Mouse (Mus musculus) heart, embryonic 11.5 days (tissue): Measurements from ENCODE around the gene Anxa3. TPM values are rescaled to one million over a fixed set of nuclear protein-coding genes. Genes with fewer than 3 reads are reported as not detected.
A peak's percentile ranks its signal among the peaks of the same experiment; 100 is the strongest.

Experiments
- ATAC-seq: fragments of 200-750 bp; cut with Nextera tagmentation; replicated peaks from 2 replicates; pipeline ENCODE4 v1.8.0; 2017; ENCODE audit warnings: moderate library complexity; ENCODE audit not compliant: insufficient number of reproducible peaks, low FRiP score, low TSS enrichment
- H3K27ac ChIP-seq: fragments of 300-500 bp; sonication (generic); 2 replicates; pipeline ENCODE4 v1.5.1; 2014; ENCODE audit warnings: mild to moderate bottlenecking, low read depth, low read length
- H3K27me3 ChIP-seq: fragments of 300-500 bp; sonication (generic); 2 replicates; pipeline ENCODE4 v1.6.1; 2014; ENCODE audit warnings: mild to moderate bottlenecking, low read length, mixed read lengths; ENCODE audit not compliant: control insufficient read depth, insufficient read depth
- H3K36me3 ChIP-seq: fragments of 300-500 bp; sonication (generic); 2 replicates; pipeline ENCODE4 v1.6.1; 2014; ENCODE audit warnings: mild to moderate bottlenecking, low read length, moderate library complexity, mixed read lengths; ENCODE audit not compliant: control insufficient read depth, insufficient read depth
- H3K4me1 ChIP-seq: fragments of 300-500 bp; sonication (generic); 2 replicates; pipeline ENCODE4 v1.6.1; 2014; ENCODE audit warnings: low read length; ENCODE audit not compliant: control insufficient read depth, insufficient read depth
- H3K4me2 ChIP-seq: fragments of 300-500 bp; sonication (generic); 2 replicates; pipeline ENCODE4 v1.6.1; 2014; ENCODE audit warnings: mild to moderate bottlenecking, moderate library complexity
- H3K4me3 ChIP-seq: fragments of 300-500 bp; sonication (generic); 2 replicates; pipeline ENCODE4 v1.5.1; 2014; ENCODE audit warnings: low read depth, low read length
- H3K9ac ChIP-seq: fragments of 300-500 bp; sonication (generic); 2 replicates; pipeline ENCODE4 v1.6.1; 2014; ENCODE audit warnings: mild to moderate bottlenecking, low read depth, low read length, moderate library complexity
- H3K9me3 ChIP-seq: fragments of 300-500 bp; sonication (generic); replicated peaks from 2 replicates; pipeline ENCODE4 v1.6.1; 2016; ENCODE audit warnings: low read length; ENCODE audit not compliant: control insufficient read depth
- WGBS: fragments of 180-500 bp; shearing (Covaris S2); extraction: QIAGEN DNeasy Blood & Tissue Kit; methylation state at CpG from one replicate; pipeline ENCODE4 v1.1.7; 2014; ENCODE audit not compliant: insufficient replicate concordance; 5-methylcytosine and 5-hydroxymethylcytosine counted together
- polyA plus RNA-seq: library from polyadenylated mRNA; unstranded; fragments of >200 nt; fragmentation: Nextera tagmentation; extraction: Ambion mirVana; gene quantifications from 2 replicates; pipeline ENCODE4 v1.2.1, GENCODE M21; 2014

Anxa3 gene
- polyA plus RNA-seq, 1 experiment from 2014 or later, result 62.9 TPM

DNA sequence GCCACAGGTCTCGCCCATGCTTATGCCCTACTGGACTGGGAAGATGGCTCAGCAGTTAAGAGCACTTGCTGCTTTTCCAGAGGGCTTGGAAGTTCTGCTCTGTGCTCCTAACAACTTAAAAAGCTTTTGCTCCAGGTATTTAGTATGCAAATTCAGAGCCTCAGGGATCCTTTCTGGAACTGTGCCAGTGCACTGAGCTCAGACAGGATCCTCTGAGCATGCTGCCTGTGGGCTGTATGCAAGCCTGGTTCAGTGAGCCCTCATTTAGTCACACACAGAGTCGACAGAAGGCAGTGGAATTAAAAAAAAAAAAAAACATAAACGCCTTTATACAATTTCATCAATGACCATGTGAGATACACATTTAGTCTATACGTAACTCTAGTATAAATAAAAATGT lies 17.5 kb downstream of the Anxa3 start:
- Histone ChIP-seq H3K4me2 (no peak overlapping the region), H3K36me3 (no peaks in the 10 kb centered on the region), H3K4me1 (no peaks in the 10 kb centered on the region), H3K27ac (no peak overlapping the region), H3K4me3 (no peak overlapping the region), H3K27me3 (no peaks in the 10 kb centered on the region), H3K9me3 (no peaks in the 10 kb centered on the region), H3K9ac (no peak overlapping the region)
- ATAC-seq, result no peak
- 73% methylated on average over 4 of the region's 4 CpGs for WGBS

- H3K4me2 ChIP-seq, result no peak overlapping the region
- no peak for ATAC-seq
- H3K4me3 ChIP-seq, result no peak overlapping the region
- no peaks in the 10 kb centered on the region for H3K36me3 ChIP-seq
- H3K27ac ChIP-seq, result no peak overlapping the region
- H3K9me3 ChIP-seq, result no peaks in the 10 kb centered on the region
- no peaks in the 10 kb centered on the region for H3K4me1 ChIP-seq
- no peak overlapping the region for H3K9ac ChIP-seq
- WGBS, result 83% methylated on average over 13 of the region's 13 CpGs
- no peaks in the 10 kb centered on the region for H3K27me3 ChIP-seq
These were observed 31.7 kb downstream of the Anxa3 start for GRCm38 (mm10) chr5:96824769-96825327.

DNA sequence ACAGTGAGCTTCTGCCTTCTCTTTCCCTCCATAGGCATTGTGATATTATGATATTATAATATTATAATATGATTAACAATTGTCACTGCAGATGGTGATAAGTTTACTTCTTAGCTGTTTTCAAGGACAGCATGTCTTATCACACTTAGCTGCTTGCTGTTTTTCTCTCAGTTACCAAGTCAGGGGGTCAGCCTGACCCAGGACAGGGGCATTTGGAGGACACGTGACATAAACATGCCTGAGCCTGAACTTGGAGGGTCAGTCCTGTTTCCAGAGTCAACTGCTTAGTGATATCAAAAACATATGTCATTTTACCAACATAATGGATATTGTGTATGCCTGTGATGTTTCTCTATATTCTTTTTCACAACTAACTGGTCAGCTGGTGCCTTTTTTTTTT lies 34.0 kb downstream of the Anxa3 start:
- Histone ChIP-seq H3K4me3 (no peak overlapping the region), H3K9ac (no peak overlapping the region), H3K36me3 (no peaks in the 10 kb centered on the region), H3K9me3 (no peaks in the 10 kb centered on the region), H3K4me1 (no peaks in the 10 kb centered on the region), H3K27ac (no peak overlapping the region), H3K27me3 (no peaks in the 10 kb centered on the region), H3K4me2 (no peak overlapping the region)
- ATAC-seq, result no peak
- 72% methylated on average over 1 of the region's 1 CpGs for WGBS

DNA sequence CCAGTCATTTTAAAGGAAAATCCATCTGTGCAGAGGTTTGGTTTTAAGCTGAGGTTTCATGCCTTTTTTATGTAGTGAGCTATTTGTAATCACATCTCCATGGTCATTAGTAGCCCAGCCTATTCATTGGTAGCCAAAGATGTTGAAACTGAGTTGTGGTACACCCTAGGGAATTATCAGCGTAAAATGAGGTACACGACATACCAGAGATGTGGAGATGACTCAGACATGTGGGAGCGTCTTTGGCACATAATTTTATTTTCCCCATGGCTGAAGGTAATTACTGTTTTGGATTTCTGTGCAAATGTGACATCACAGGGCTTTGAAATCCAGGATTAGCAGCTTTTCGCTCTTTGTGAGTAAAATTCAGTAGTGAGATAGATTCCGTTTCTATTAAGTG lies 41.2 kb downstream of the Anxa3 start:
- ATAC-seq, result no peak
- Histone ChIP-seq H3K4me1 (no peaks in the 10 kb centered on the region), H3K27ac (no peak overlapping the region), H3K9ac (no peak overlapping the region), H3K9me3 (no peaks in the 10 kb centered on the region), H3K4me3 (no peak overlapping the region), H3K4me2 (no peak overlapping the region), H3K36me3 (no peaks in the 10 kb centered on the region), H3K27me3 (no peaks in the 10 kb centered on the region)
- WGBS, result 80% methylated on average over 5 of the region's 5 CpGs

DNA sequence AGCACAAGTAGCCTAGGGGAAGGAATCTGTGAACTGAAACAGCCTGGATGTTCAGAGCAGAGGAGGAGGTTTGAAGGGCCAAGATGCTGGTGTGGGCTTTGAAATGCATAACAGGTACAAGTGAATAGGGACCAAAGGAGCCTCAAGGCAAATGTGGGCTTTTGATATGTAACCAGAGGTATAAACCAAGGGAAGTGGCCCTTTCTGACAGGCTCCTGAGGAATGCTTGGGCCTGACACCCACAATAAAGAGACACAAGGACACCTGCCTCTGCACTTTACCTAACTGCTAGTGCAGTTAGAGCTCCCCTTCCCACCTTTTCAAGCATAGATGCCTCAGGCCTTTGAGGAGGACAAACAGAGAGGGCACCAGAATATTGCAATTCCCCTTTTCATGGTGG lies 54.8 kb downstream of the Anxa3 start:
- no peak overlapping the region for H3K9ac ChIP-seq
- H3K36me3 ChIP-seq, result no peaks in the 10 kb centered on the region
- H3K4me1 ChIP-seq, result peaks cover 12% of the 10 kb centered on the region
- H3K27ac ChIP-seq, result no peak overlapping the region
- ATAC-seq, result no peak
- no peak overlapping the region for H3K4me3 ChIP-seq
- no peaks in the 10 kb centered on the region for H3K27me3 ChIP-seq
- H3K9me3 ChIP-seq, result no peaks in the 10 kb centered on the region
- no peak overlapping the region for H3K4me2 ChIP-seq

- Histone ChIP-seq H3K27ac (no peak overlapping the region), H3K4me2 (no peak overlapping the region), H3K4me1 (peaks cover 12% of the 10 kb centered on the region), H3K9me3 (no peaks in the 10 kb centered on the region), H3K36me3 (no peaks in the 10 kb centered on the region), H3K9ac (no peak overlapping the region), H3K4me3 (no peak overlapping the region), H3K27me3 (no peaks in the 10 kb centered on the region)
- peak; percentile 35; the same call in 1 of the 2 replicates for ATAC-seq
- WGBS, result 13% methylated on average over 3 of the region's 3 CpGs
These were observed 55.2 kb downstream of the Anxa3 start for GRCm38 (mm10) chr5:96848386-96848785.

DNA sequence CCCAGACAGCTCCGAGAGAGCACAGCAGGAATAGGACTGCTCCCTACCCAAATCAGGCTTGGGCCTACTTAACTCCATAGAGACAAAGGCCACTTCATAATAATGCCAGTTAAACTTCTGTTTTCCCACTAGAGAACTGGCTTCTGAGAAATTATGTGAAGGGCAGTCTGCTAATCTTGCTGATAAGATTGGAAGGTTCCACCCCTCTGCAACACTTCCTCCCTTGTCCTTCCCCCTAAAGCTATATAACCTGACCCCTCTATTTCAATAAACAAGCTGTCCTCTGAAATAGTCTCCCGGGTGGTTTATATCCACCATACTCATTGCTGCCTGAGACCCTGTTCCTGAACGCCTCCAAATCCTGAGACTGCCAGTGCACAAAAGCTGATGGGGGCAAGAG lies 56.1 kb downstream of the Anxa3 start:
- no peak for ATAC-seq
- 47% methylated on average over 3 of the region's 3 CpGs for WGBS

GRCm38 (mm10) chr5:96853451-96853850 lies 60.3 kb downstream of the Anxa3 start:
- Histone ChIP-seq H3K4me1 (peaks cover 6% of the 10 kb centered on the region), H3K9me3 (no peaks in the 10 kb centered on the region), H3K36me3 (no peaks in the 10 kb centered on the region), H3K4me3 (no peak overlapping the region), H3K27ac (no peak overlapping the region), H3K9ac (no peak overlapping the region), H3K27me3 (no peaks in the 10 kb centered on the region), H3K4me2 (no peak overlapping the region)
- ATAC-seq, result no peak
- 77% methylated on average over 3 of the region's 3 CpGs for WGBS

More for the DNA sequence above, 56.1 kb downstream of the Anxa3 start:
- Histone ChIP-seq H3K36me3 (no peaks in the 10 kb centered on the region), H3K4me3 (no peak overlapping the region), H3K9ac (no peak overlapping the region), H3K9me3 (no peaks in the 10 kb centered on the region), H3K27me3 (no peaks in the 10 kb centered on the region), H3K4me2 (no peak overlapping the region), H3K4me1 (peaks cover 12% of the 10 kb centered on the region), H3K27ac (no peak overlapping the region)

DNA sequence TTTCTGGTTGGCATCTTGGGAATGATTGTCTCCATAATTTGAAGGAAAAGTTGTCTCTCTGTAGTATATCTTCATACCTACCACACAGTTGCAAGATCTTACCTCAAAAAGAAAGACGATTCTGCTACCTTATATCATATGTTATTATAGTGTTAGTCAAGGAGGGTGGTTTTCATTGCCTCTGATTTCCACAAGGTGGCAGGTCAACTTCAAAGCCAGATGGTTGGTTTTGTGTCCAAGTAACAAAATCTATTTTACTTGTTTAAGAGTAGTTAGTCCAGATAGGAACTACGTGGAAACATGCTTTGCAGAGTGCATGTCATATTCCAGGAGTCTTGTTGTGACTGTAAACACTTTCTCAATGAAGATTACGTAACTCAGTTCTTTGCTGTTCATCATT lies 61.2 kb downstream of the Anxa3 start:
- Histone ChIP-seq H3K9me3 (no peaks in the 10 kb centered on the region), H3K27me3 (no peaks in the 10 kb centered on the region), H3K4me2 (no peak overlapping the region), H3K4me3 (no peak overlapping the region), H3K27ac (no peak overlapping the region), H3K36me3 (no peaks in the 10 kb centered on the region), H3K9ac (no peak overlapping the region), H3K4me1 (peaks cover under 1% of the 10 kb centered on the region; the same call in 1 of the 2 replicates)
- no peak for ATAC-seq
- WGBS, result 72% methylated on average over 3 of the region's 3 CpGs
